Mouse (Mus musculus) gonadal fat pad, adult 2 months (tissue): ENCODE measurements around the gene Vasp. TPM values are rescaled to one million over a fixed set of nuclear protein-coding genes. Genes with fewer than 3 reads are reported as not detected.

Experiments used
- DNase-seq: peaks from one replicate; pipeline ENCODE4 v3.0.0-alpha.2; 2012; ENCODE audit warnings: low read depth
- polyA plus RNA-seq: library from polyadenylated mRNA; depleted of rRNA; stranded (reverse); fragments of >200 nt; gene quantifications from 2 replicates; pipeline ENCODE4 v1.2.3, GENCODE M21; 2012

Gene Vasp
- polyA plus RNA-seq, 1 experiment, result 82.5 TPM

- no peak for DNase-seq
Observed at GRCm38 (mm10) chr7:19236411-19236810, 35.2 kb downstream of the Vasp start.

DNA sequence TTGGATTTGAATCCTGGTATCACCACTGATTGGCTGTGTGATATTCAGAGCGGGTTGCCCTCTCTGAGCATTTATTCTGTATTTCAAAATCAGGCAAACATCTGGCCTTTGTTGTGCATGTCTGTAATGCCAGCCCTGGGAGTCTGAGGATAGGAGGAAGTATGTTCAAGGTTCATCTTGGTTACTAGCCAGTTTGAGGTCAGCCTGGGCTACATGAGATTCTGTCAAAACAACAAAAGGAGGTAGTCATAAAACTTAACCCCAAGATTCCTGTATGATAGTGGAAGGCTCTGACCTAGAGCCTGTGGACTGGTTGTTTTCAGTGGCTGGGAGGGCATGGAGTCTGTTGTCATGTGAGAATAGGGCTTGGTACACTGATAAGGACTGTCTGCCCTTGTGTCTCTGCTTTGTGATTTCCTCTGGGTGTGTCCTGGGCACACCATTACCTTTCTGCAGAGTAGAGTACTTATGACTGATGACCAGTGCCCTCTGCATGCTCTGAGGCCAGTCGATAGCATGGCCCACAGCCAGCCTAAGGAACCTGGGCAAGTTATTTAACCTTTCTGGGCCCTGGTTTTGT, 36.4 kb downstream of the Vasp start:
- DNase-seq, result no peak

- no peak for DNase-seq
Observed at GRCm38 (mm10) chr7:19234652-19235051, 37.0 kb downstream of the Vasp start.

- no peak for DNase-seq
Observed at GRCm38 (mm10) chr7:19231849-19232248, 39.8 kb downstream of the Vasp start.

GRCm38 (mm10) chr7:19230899-19231298, 40.7 kb downstream of the Vasp start:
- DNase-seq, result no peak

- DNase-seq, result no peak
Observed at GRCm38 (mm10) chr7:19230041-19230580, 41.5 kb downstream of the Vasp start.

DNA sequence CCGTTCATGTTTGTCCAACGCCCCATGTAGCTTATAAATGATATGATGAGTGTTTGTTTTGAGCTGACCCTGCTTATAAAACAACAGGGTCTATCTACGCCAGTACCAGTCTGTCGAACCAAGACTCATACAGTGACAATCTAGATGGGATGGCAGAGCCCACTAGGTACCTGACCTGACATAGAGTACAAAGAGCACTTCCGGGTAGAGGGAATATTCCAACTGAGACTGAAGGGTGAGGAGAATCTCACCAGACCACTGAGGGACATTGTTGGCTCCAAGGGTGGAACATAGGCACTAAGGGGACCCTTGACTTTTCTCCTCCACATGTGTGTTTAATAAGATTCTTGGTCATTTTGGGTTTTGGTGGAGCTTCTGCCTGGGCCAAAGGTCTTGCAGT, 42.2 kb downstream of the Vasp start:
- no peak for DNase-seq

DNA sequence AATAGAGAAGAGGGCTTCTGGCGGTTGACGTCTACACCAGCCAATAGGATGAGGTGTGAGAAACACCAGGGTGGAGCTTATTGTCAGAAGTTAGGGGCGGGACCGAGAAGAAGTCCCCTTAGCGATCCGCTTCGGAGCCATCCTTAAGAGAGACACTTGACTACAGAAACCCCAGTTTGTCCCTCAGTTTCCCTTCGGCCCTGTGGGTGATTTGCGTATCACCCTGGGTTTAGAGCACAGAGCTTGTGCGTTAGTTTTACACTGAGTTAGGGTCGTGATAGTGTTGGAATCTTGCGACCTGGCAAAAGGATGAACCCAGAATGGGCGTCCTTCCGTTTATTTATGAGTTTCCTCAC, 42.8 kb downstream of the Vasp start:
- no peak for DNase-seq

GRCm38 (mm10) chr7:19227883-19228792, 43.5 kb downstream of the Vasp start, which contains the start of gene Opa3:
Gene Opa3, plus strand, starts transcription at chr7:19228334.
- DNase-seq, result peak; percentile 93

- DNase-seq, result no peak
Observed at GRCm38 (mm10) chr7:19226817-19227797, 44.5 kb downstream of the Vasp start.

DNA sequence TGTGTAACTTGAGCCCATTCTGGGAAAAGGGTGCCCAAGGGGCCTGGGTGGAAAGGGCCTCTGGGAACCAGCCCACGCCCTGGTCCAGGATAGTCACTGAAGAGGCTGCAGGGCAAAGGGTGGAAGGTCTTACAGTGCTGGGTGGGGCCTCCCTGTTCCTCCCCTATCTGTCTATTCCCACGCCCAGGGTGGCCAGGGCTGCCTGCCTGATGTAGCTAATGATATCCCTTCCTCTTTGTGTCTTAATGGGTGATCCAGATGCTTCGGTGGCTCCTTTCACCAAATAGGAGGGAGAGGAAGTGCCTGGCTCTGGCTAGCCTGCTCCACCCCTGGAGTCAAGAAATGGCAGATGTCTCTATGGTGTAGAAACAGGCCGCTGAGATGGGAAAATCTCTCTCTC, 46.7 kb downstream of the Vasp start:
- no peak for DNase-seq

- DNase-seq, result no peak
Observed at GRCm38 (mm10) chr7:19222875-19223274, 48.7 kb downstream of the Vasp start.

DNA sequence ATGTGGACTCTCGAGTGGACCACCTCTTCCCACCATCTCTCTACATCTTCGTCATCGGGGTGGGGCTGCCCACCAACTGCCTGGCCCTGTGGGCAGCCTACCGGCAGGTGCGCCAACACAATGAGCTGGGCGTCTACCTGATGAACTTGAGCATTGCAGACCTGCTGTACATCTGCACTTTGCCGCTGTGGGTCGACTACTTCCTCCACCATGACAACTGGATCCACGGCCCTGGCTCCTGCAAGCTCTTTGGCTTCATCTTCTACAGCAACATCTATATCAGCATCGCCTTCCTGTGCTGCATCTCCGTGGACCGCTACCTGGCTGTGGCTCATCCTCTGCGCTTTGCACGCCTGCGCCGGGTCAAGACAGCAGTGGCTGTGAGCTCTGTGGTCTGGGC, 49.4 kb downstream of the Vasp start:
- no peak for DNase-seq

GRCm38 (mm10) chr7:19220061-19220460, 51.6 kb downstream of the Vasp start:
- no peak for DNase-seq

- DNase-seq, result no peak
Observed at GRCm38 (mm10) chr7:19217944-19218343, 53.7 kb downstream of the Vasp start.

DNA sequence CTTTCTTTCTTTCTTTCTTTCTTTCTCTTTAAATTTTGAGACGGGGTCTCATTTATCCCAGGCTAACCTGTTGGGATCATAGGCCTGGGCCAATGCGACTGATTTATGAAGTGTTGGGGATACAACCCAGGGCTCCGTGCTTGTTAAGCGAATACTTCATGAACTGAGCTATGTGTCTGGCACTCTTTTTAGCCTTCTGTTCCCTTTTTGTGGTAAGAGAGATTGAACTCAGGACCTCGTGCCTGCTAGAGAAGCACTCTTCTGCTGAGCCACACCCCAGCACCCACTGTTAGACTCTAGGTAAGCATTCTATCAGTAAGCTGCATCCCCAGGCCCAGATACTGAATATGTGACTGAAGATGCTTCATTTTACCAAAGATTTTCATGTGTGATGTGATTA, 54.1 kb downstream of the Vasp start:
- no peak for DNase-seq

DNA sequence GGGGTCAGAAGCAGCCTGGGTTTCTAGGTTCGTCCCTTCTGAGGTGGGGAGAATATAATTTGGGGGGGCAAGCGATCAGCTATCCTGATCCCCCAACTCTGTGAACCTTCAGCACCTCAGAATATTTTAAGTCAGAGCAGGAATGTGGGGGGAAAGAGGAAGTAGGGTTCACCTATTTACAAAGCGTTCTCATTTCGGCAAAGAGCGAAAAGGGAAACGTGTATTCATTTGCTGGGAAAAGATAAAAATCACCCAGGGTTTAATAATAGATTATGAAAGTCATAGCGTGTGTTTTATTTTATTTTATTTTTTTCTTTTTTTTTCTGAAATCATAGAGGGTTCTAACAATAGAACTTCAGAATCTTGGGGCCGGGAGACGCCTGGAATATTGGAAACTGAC, 56.7 kb downstream of the Vasp start:
- no peak for DNase-seq

DNA sequence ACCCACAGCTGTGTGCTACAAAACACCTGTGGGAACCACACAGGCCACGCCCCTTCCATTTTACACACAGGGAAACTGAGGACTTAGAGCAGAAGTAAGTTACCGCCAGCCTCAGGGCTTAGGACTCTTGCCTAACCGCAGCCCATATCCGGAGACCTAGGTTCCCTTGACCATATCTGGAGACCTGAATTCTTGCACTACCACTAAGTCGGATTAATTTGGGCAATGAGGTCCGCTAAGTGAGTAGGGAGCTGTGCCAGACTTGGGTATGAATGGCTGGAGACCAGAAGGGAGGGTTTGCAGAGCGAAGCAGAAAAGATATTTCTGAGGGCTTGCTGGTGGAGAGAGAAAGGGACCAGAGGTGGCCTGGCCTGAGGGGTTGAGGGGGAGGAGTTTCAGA, 57.2 kb downstream of the Vasp start:
- no peak for DNase-seq

DNA sequence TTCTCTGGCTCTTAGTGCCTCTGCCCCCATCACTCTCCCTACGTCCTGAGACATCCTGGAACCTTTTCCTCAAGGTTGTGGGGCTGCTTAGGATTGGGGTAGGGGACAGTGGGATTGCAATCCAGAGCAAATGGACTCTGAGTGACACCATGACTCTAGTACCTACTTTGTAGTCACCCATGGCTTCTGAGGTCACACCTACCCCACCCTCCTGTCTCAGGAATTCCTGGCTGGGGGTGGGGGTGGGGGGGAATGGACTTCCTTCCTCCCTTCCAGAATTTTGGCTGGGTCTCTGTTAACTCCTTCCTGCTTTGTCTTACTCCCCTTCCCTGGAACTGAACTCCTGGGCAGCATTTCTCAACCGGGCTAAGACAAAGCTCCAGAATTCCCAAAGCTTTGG, 58.2 kb downstream of the Vasp start:
- no peak for DNase-seq

DNA sequence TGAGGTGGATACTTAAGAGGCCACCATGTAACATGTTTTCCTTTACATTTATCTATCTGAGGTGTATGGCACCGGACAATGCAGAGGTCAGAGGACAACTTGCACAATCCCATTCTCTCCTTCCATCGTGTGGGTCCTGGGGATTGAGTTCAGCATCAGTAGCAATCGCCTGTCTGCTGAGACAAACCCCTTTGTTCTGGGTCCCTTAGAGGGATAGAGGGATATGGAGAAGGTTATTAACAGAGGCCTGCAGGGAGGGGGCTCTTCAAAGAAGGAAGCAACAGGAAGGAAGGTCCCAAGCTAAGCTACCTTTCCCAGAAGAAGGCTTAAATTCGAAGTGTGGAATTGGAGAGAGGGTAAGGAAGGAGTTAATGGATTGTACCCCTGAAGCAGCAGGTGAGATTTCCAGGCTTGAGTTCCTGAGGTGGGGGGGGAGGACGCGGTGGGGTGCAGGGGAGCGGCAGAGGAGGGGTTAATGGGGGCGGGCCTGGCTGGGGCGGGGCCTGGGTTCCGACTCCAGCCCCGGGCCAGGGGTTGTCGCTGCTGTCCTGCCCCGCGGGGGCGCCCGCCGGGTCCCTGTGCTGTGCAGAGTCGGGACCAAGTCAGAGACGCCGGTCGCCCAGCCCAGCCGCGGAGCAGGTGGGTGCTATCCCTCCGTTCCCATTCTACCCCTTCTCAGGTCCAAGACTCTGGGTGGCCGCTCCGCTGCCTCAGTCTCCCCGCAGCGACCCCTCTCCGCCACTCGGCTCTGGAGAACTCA, 59.4 kb downstream of the Vasp start, which contains the start of gene Gpr4:
Gene Gpr4 (plus strand): TSS at position 543 of the 760 bp plus-strand sequence.
- DNase-seq, result no peak

- DNase-seq, result no peak
Observed at GRCm38 (mm10) chr7:19211041-19211675, 60.5 kb downstream of the Vasp start.
